Mouse (Mus musculus) liver, embryonic 14.5 days (tissue): ENCODE measurements around the gene Chtf18.
"Not testable (repeated sequence)": the region's sequence is repeated elsewhere in the genome, so short reads cannot be mapped to it uniquely, and the experiment has no call there.

ENCODE experiments used
- CTCF ChIP-seq: IDR thresholded peaks from 2 replicates; pipeline ENCODE4 v1.5.1; 2016; ENCODE audit warnings: antibody characterized with exemption, low read depth, control low read depth
- EP300 ChIP-seq: IDR thresholded peaks from 2 replicates; pipeline ENCODE4 v1.6.1; 2016; ENCODE audit warnings: antibody characterized with exemption, low read depth

DNA sequence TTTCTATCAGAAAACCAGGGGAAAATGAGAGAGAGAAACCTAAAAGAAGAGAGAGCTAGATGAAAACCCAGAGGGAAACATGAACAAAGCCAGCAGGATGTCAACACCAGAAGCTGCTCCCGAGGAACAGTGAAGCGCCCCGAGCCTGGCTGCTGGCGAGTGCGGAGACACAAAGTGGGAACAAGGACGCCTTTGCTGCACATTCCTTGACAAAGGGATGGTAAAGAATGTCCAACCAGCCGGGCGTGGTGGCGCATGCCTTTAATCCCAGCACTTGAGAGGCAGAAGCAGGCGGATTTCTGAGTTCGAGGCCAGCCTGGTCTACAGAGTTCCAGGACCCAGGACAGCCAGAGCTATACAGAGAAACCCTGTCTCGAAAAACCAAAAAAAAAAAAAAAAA, 14.3 kb upstream of the Chtf18 start:
- not testable (repeated sequence) for TF ChIP-seq EP300, CTCF
